Mouse (Mus musculus): ENCODE results near the gene Arhgdia. TPM values are rescaled to one million over a fixed set of nuclear protein-coding genes. Genes with fewer than 3 reads are reported as not detected.

Arhgdia gene
- polyA plus RNA-seq, 2 experiments: 172 to 191 TPM

DNA sequence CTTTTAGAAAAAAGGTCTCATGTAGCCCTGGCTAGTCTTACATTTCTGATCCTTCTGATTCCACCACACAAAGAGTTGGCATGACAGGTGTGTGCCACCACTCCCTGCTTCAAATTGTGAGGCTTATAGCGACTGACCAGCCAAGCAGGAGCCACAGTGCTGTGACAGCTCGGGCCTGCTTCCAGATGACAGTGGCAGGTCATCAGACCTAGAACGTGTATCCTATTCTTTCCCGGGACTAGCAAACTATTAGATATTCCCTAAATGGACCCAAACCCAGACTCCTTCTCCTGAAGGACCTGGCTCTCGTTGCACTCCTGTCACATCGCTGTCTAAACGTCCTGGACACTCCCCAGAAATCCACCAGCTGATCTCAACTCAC, 32.6 kb downstream of the Arhgdia start:
- H3K9ac ChIP-seq (replicated peaks): peak overlapping the region; percentile 94
- 15% methylated on average over 7 of the region's 7 CpGs for WGBS (ENCODE audit: insufficient replicate concordance)
- H3K27ac ChIP-seq: peak overlapping the region; percentile 87

DNA sequence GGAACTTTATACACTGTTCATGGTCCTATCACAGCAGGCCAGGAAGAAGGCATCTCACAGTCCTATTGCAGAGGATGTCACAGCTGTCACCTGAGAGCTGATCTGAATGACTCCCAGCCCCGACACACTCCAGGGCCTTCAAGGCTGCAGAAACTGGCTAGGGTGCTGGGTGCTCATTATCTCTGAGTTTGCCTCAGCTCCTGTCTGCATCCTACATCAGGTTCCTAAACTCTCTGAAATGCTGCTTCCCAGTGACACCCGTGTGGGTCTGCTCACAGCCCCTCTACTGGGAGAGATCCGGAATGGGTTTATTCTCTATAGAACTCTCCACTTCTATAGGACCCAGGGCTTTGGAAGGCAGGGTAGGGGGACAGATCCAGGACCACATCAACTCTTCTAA, 33.2 kb downstream of the Arhgdia start:
- TF ChIP-seq CTCF (IDR thresholded peaks at IDR 0.05; ENCODE audit: low read depth): no peak
- TF ChIP-seq EP300 (IDR thresholded peaks at IDR 0.05; ENCODE audit: low read depth): no peak
- peak overlapping the region; percentile 73 for H3K4me2 ChIP-seq (ENCODE audit: low read depth)
- H3K27me3 ChIP-seq (ENCODE audit: control insufficient read depth, insufficient read depth, low read length): no peaks in the 10 kb centered on the region
- DNase-seq (ENCODE audit: low read depth in 3 of 3, low spot score in 3 of 3): no peak
- ATAC-seq (ENCODE audit: insufficient read depth): no peak
- WGBS (ENCODE audit: insufficient replicate concordance): 72% methylated on average over 3 of the region's 3 CpGs
- no peak overlapping the region; a peak in 1 of 4 replicates for H3K4me3 ChIP-seq (ENCODE audit: insufficient read depth in 1 of 2, low read depth in 2 of 2, low read length in 2 of 2)
- H3K4me1 ChIP-seq (replicated peaks; ENCODE audit: control insufficient read depth in 2 of 2, insufficient read depth in 2 of 2, low read length in 1 of 2): peaks cover 14 to 25% of the 10 kb centered on the region in 2 experiments
- H3K9me3 ChIP-seq (ENCODE audit: control insufficient read depth, low read length): no peaks in the 10 kb centered on the region
- peak overlapping the region; percentile 39 for H3K27ac ChIP-seq
- no peaks in the 10 kb centered on the region for H3K36me3 ChIP-seq (replicated peaks; ENCODE audit: control insufficient read depth, insufficient read depth, low read depth)
- peak overlapping the region; percentile 9; the same call in 1 of the 2 replicates for H3K9ac ChIP-seq (replicated peaks)

More for the DNA sequence above, 32.6 kb downstream of the Arhgdia start:
- Histone ChIP-seq H3K4me1 (replicated peaks; ENCODE audit: control insufficient read depth in 2 of 2, insufficient read depth in 2 of 2, low read length in 1 of 2) (peaks cover 14 to 25% of the 10 kb centered on the region in 2 experiments), H3K9me3 (ENCODE audit: control insufficient read depth, low read length) (no peaks in the 10 kb centered on the region), H3K36me3 (replicated peaks; ENCODE audit: control insufficient read depth, insufficient read depth, low read depth) (no peaks in the 10 kb centered on the region), H3K27me3 (ENCODE audit: control insufficient read depth, insufficient read depth, low read length) (no peaks in the 10 kb centered on the region), H3K4me2 (ENCODE audit: low read depth) (peak overlapping the region; percentile 73), H3K4me3 (ENCODE audit: insufficient read depth in 1 of 2, low read depth in 2 of 2, low read length in 2 of 2) (peak overlapping the region; percentile 60 to 82)
- TF ChIP-seq CTCF (IDR thresholded peaks at IDR 0.05; ENCODE audit: low read depth) (no peak), EP300 (IDR thresholded peaks at IDR 0.05; ENCODE audit: low read depth) (no peak)
- no peak for ATAC-seq (ENCODE audit: insufficient read depth)
- DNase-seq (ENCODE audit: low read depth in 3 of 3, low spot score in 3 of 3): no peak

DNA sequence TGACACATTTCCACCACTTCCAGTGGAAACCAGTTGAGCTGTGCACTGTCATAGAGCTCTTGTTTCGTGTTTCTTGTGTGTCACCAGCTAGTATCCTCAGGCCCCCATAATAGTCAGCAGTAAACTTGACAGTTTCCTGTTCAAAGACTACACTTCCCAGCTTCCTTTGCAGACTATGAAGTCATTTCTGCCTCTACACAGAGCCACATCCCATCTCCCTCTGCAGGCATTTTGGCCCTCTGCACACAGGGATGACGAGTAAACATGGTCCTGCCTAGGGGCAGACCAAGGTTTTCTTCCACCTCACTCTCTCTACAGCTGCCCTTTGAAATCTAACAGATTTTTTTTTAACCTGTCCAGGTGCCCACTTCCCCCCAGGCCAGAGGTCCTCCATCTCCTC, 34.0 kb downstream of the Arhgdia start:
- Histone ChIP-seq H3K9ac (replicated peaks) (no peak overlapping the region), H3K27me3 (ENCODE audit: control insufficient read depth, insufficient read depth, low read length) (no peaks in the 10 kb centered on the region), H3K36me3 (replicated peaks; ENCODE audit: control insufficient read depth, insufficient read depth, low read depth) (no peaks in the 10 kb centered on the region), H3K9me3 (ENCODE audit: control insufficient read depth, low read length) (no peaks in the 10 kb centered on the region), H3K4me3 (ENCODE audit: insufficient read depth in 1 of 2, low read depth in 2 of 2, low read length in 2 of 2) (no peak overlapping the region), H3K27ac (no peak overlapping the region), H3K4me1 (replicated peaks; ENCODE audit: control insufficient read depth in 2 of 2, insufficient read depth in 2 of 2, low read length in 1 of 2) (peaks cover 14 to 25% of the 10 kb centered on the region in 2 experiments), H3K4me2 (ENCODE audit: low read depth) (no peak overlapping the region)
- no peak for ATAC-seq (ENCODE audit: insufficient read depth)
- no peak for DNase-seq (ENCODE audit: low read depth in 3 of 3, low spot score in 3 of 3)
- 39% methylated on average over 2 of the region's 2 CpGs for WGBS (ENCODE audit: insufficient replicate concordance)
- TF ChIP-seq EP300 (IDR thresholded peaks at IDR 0.05; ENCODE audit: low read depth): no peak
- TF ChIP-seq CTCF (IDR thresholded peaks at IDR 0.05; ENCODE audit: low read depth): peak; percentile 36; the same call in 1 of the 2 replicates

DNA sequence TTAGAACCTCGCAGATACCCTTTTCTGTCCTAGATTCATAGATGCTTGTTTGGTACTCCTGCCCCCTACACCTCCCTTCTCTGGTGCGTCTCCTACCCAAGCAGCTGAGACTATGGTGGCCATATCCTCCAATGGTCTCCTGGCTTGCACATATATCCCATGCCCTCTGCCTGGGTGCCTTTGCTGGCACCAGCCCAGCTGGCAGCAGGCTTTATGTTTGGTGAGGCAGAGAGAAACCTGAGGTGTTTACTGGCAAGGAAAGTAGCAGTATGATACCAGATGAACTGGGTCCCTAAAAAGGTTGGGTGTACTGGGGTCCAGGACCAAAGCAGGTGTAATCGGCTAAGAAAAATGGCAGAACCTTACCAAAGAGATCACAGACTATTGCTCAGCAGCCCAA, 35.5 kb downstream of the Arhgdia start:
- 77% methylated on average over 3 of the region's 3 CpGs for WGBS (ENCODE audit: insufficient replicate concordance)

DNA sequence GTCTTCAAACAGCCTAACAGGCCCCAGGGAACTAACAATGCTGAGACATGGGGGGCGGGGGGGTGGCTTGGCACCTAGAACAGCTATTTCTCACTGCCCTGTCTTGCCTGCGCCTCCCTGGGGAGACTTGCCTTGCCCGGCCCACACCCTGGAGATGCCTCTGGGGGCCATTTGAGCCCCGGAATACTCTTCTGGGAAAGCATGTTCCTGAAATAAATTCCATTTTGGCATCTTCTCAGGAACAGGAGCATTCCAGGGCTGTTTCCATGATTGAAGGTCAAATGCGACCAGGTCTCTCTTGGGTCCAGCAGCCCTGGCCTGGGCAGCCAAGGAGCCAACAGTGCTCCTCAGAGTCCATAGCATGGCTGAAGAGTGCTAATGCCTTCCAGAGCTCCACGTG, 39.0 kb downstream of the Arhgdia start:
- H3K36me3 ChIP-seq (replicated peaks; ENCODE audit: control insufficient read depth, insufficient read depth, low read depth): no peaks in the 10 kb centered on the region
- no peaks in the 10 kb centered on the region for H3K27me3 ChIP-seq (ENCODE audit: control insufficient read depth, insufficient read depth, low read length)
- peaks cover 0 to 9% of the 10 kb centered on the region in 2 experiments; a peak in 2 of 4 replicates for H3K4me1 ChIP-seq (replicated peaks; ENCODE audit: control insufficient read depth in 2 of 2, insufficient read depth in 2 of 2, low read length in 1 of 2)
- H3K9me3 ChIP-seq (ENCODE audit: control insufficient read depth, low read length): no peaks in the 10 kb centered on the region
- ATAC-seq (ENCODE audit: insufficient read depth): no peak
- no peak overlapping the region for H3K4me3 ChIP-seq (ENCODE audit: insufficient read depth in 1 of 2, low read depth in 2 of 2, low read length in 2 of 2)
- no peak for DNase-seq (ENCODE audit: low read depth in 3 of 3, low spot score in 3 of 3)
- no peak overlapping the region for H3K27ac ChIP-seq
- no peak overlapping the region for H3K4me2 ChIP-seq (ENCODE audit: low read depth)
- TF ChIP-seq CTCF (IDR thresholded peaks at IDR 0.05; ENCODE audit: low read depth): no peak
- no peak for TF ChIP-seq EP300 (IDR thresholded peaks at IDR 0.05; ENCODE audit: low read depth)
- no peak overlapping the region for H3K9ac ChIP-seq (replicated peaks)
- WGBS (ENCODE audit: insufficient replicate concordance): 72% methylated on average over 6 of the region's 6 CpGs

More for the DNA sequence above, 35.5 kb downstream of the Arhgdia start:
- Histone ChIP-seq H3K4me1 (replicated peaks; ENCODE audit: control insufficient read depth in 2 of 2, insufficient read depth in 2 of 2, low read length in 1 of 2) (peaks cover 14 to 25% of the 10 kb centered on the region in 2 experiments), H3K9me3 (ENCODE audit: control insufficient read depth, low read length) (no peaks in the 10 kb centered on the region), H3K27ac (no peak overlapping the region), H3K27me3 (ENCODE audit: control insufficient read depth, insufficient read depth, low read length) (no peaks in the 10 kb centered on the region), H3K9ac (replicated peaks) (no peak overlapping the region), H3K4me3 (ENCODE audit: insufficient read depth in 1 of 2, low read depth in 2 of 2, low read length in 2 of 2) (no peak overlapping the region), H3K36me3 (replicated peaks; ENCODE audit: control insufficient read depth, insufficient read depth, low read depth) (no peaks in the 10 kb centered on the region), H3K4me2 (ENCODE audit: low read depth) (no peak overlapping the region)
- no peak for TF ChIP-seq EP300 (IDR thresholded peaks at IDR 0.05; ENCODE audit: low read depth)
- no peak for TF ChIP-seq CTCF (IDR thresholded peaks at IDR 0.05; ENCODE audit: low read depth)
- DNase-seq (ENCODE audit: low read depth in 3 of 3, low spot score in 3 of 3) (no peak), ATAC-seq (ENCODE audit: insufficient read depth) (no peak)

Data from liver, embryonic 14.5 days (tissue).